Mouse (Mus musculus): Measurements from ENCODE around the gene Capzb.

DNA sequence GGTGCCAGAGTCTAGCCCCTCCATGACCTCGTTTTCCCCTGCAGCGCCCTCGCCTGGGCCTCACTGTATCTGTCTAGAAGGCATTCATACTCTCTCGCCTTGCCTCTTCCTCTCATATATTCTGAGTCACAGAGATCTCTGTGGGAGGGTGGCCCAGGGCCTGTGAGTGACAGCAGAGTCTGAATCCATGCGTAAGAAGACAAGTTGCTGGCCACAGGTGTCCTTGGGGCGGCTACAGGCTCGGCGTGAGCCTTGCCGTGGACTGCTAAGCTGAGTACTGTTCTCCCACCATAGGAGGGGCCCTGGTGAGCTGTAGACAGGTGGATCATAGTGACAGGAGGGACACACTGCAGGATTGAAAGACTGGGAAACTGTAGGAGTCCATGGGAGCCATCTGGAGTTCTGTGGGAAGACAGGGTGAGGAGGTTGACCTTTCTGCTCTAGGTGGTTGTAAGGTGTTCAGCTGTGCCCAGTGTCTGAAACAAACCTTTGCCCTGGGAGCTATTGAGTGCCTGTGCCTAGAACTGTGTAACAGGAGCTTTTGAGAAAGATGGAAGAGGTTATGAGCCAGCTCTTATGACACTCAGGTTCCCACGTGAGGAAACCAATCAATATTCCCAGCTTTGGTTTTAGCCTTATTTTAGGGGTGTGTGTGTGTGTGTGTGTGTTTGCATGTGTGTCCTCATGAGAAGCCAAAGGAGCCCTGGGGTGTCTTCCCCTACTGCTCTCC lies 80.4 kb downstream of the Capzb start:
- TF ChIP-seq MXI1 (IDR thresholded peaks at IDR 0.05; ENCODE audit: low read depth, low read length) (no peak), POLR2AphosphoS2 (IDR thresholded peaks at IDR 0.05; ENCODE audit: low read length) (no peak), GATA1 (IDR thresholded peaks at IDR 0.05; ENCODE audit: low read depth, low read length) (no peak), MAX (IDR thresholded peaks at IDR 0.05; ENCODE audit: low read length) (no peak), CTCF (IDR thresholded peaks at IDR 0.05 in 2 of 3, conservative IDR thresholded peaks at IDR 0.05 in 1 of 3; ENCODE audit: control insufficient read depth in 1 of 3, insufficient read depth in 1 of 3, low read depth in 2 of 3, low read length in 3 of 3, poor library complexity in 1 of 3, severe bottlenecking in 1 of 3) (no peak), EP300 (IDR thresholded peaks at IDR 0.05; ENCODE audit: low read depth in 1 of 2, low read length in 2 of 2) (no peak), TBP (IDR thresholded peaks at IDR 0.05; ENCODE audit: low read depth, low read length) (no peak), UBTF (IDR thresholded peaks at IDR 0.05; ENCODE audit: borderline replicate concordance, insufficient read depth, low read depth, low read length) (no peak)
